Mouse (Mus musculus) kidney, adult 18-20 months (tissue): ENCODE data around the gene Smarcal1.

Experiments used
- DNase-seq: peaks from one replicate; pipeline ENCODE4 v3.0.0; 2021

The Smarcal1 gene

DNA sequence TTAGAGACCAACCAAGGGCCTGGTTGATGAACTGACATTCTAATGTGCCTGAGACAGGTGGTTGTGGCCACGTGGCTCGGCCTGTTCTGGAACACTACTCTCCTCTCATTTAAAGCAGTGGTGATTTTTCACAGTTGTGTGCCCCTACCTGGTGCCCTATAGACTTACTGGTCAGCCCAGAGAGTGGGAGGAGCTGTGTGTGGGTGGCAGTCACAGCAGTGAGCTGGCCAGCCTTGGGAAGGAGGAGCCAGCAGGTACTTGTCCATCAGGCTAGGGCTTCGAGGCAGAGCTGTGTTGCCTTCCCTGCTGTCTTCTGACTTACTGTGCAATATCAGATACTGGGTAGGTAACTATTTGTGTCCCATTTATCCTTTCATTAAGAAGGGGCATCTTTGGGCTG, 9.3 kb downstream of the Smarcal1 start:
- no peak for DNase-seq

DNA sequence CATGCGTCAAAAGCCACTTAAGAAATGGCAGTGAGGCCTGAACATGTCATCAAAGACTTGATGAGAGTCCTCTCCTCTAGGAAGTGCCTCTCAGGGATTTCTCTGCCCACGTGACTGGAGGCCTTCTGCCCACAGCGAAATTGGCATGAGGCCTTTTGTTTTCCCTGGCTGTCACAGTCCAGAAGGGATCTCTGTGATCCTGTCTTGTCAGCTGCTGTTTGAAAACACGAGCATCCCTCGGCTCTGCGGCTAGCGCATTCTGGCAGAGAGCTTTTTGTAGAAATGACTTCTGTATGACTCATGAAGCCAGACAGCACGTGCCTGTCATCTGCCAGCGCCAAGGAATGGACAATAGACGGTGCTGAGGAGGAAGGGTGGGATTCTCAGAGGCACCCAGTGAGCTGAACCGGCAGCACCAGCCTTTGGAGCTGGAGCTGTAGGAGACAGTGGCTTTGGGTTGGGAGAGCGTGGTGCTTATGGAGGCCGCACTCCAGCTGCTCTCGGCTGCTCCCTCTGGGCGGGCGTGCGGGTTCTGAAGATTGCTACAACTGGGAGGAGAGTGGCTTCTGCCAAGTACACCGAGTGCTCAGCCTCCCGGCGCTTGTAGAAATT, 10.4 kb downstream of the Smarcal1 start:
- DNase-seq = peak; percentile 47

DNA sequence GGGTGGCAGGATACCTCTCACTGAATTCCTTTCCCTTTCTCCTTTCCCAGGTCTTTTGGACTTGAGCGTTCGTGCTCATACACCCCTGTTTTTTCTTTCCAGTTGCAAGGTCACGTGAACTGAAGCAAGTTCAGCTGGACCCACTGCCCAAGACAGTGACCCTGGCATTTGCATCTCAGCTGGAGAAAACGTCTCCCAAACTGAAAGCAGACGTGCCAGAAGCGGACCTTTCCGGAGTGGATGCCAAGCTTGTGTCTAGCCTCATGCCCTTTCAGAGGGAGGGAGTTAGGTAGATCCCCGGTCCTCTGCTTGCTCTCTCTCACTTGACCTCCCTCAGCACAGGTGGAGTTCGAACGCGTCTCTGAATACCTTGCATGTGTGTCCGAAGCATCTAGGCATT, 12.6 kb downstream of the Smarcal1 start:
- DNase-seq = no peak

DNA sequence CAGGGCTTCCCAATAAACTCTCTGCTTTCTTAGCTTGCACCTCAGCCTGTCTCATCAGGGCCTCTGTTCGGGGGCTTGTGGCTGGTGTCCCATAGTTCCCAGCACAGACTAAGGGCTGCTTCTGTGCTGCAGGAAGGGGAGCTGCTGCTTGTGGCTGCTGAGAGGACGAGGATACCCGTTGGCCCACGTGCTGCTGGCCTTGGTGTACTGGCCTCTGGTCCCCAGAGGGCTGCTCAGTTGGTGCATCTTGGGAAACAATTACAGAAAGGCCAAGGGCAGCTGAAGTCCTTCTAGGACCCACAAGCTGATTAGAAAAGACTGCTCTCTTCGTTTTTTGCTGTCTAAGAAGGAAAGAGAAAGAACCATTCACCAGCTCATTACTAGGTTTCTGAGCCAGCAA, 13.2 kb downstream of the Smarcal1 start:
- no peak for DNase-seq

GRCm38 (mm10) chr1:72599146-72600101, 16.4 kb downstream of the Smarcal1 start:
- peak; percentile 82 for DNase-seq

- no peak for DNase-seq
These were observed 17.7 kb downstream of the Smarcal1 start for GRCm38 (mm10) chr1:72600778-72601177.

DNA sequence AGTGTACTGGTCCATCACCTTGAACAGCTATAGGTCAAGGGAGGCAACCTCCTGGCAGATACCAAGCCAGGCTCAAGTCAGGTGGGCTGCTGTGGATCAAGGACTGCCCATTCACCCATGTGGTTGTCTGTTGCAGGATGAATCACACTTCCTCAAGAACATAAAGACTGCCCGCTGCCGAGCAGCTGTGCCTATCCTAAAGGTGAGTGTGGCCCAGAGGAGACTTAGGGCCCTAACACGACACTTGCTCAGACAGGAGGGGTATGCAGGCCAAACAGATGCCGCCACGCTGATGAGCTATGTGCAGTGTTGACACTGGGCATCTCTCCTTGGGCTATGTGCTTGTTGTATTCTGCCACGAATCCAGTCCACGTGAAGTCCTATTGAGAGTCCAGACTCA, 18.2 kb downstream of the Smarcal1 start:
- no peak for DNase-seq

GRCm38 (mm10) chr1:72602186-72602585, 19.1 kb downstream of the Smarcal1 start:
- DNase-seq = no peak

DNA sequence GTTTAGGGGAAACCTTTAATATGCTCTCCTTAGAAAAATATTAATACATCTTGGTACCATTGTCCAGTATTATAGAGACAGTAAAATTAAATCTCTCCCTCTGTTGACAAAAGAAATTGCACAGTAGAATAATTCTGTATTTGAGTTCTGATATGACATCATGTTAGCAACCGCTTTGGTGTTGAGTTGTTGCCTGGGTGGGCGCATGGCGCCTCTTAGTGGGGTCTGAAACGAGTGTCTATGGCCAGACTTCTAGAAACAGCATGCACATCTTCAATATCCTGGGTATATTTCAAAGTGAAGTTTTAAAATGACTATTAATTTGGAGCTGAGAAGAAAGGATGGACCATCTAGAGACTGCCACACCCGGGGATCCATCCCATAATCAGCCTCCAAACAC, 19.8 kb downstream of the Smarcal1 start:
- no peak for DNase-seq

- DNase-seq = no peak
These were observed 23.2 kb downstream of the Smarcal1 start for GRCm38 (mm10) chr1:72606186-72606673.

- no peak for DNase-seq
These were observed 26.1 kb downstream of the Smarcal1 start for GRCm38 (mm10) chr1:72609129-72609528.

DNA sequence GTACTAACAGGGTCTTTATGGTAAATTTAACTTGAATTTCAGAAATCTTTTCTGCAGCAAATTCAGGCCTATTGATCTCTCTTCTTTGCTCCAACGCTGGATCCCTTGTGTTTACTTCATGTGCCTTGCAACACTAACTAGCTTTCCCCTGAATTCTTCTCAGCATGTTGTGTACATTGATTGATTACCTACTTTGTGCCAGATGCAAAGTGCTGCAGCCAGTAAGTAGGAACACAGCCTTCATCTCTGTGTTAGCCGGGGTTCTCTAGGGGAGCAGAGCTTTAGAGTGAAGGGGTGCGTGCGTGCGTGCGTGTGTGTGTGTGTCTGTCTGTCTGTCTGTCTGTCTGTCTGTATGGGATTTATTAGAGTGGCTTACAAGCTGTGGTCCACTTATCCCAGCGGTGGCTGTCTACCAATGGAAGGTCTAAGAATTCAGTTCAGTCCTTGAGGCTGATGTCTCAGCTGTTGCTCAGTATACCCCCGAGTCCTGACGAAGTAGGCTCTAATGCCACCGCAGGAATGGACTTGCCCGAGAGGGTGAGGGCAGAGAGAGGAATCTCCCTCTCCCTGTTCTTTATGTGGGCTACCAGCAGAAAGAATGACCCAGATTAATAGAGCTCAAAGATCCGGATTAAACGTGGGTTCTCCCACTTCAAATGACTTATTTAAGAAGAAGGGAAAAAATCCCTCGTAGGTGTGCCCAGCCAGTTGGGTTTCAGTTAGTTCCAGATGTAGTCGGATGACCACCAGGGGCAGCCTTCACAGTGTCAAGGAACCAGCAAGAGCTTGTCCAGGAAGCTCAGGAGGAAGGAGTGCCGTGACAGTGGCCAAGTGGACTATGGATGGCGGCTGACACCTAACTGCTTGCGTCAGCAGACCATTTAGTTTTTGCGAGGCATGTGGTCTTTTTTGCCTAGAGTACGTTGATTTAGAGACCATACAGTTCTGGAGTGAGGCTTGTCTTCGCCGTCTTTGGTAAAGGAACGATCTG, 27.1 kb downstream of the Smarcal1 start:
- DNase-seq = peak; percentile 57

- DNase-seq = no peak
These were observed 29.1 kb downstream of the Smarcal1 start for GRCm38 (mm10) chr1:72612172-72612571.

DNA sequence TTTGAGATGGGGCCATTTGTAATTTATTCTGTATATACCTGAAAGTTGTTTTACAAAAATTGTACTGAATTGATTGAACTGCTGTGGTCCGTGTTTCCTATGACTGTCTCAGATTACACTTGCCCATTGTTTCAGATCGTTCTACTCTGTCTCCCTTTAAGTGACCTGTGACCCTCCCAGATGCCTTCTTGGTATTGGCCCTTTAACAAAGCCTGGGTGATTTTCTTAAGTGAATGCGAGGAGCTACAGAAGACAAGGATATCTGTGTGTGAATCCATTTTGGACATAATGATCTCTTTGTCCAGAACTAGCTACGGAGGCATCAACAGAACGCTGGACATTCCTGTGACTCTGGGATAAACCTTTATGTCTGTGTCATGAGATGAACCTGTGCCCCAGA, 52.2 kb downstream of the Smarcal1 start:
- no peak for DNase-seq

GRCm38 (mm10) chr1:72640658-72641410, 57.8 kb downstream of the Smarcal1 start:
- peak; percentile 37 for DNase-seq

DNA sequence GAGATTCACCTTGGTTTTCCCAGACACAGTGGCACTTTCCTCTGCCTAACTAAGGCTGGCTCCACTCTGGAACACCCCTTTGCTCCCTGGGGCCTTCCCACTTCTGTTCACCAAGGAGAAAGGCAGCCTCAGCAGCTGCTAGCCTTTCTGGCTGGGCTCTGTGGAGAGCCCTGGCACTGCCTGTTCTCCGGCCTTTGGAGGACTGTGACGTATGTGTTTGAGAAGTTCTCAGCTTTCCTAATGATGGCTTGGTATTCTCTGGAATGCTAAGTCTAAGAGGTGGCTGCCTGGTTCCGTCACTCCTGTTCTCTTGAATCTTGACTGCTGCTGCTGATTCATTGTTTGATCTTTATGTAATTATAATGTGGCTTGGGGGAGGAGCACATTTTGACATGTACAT, 90.0 kb downstream of the Smarcal1 start:
- no peak for DNase-seq
